Mouse (Mus musculus) kidney, adult 11 months (tissue): Measurements from ENCODE around the gene Vdac1.

ENCODE experiments used
- DNase-seq: peaks from one replicate; pipeline ENCODE4 v3.0.0; 2022

Vdac1 gene

GRCm38 (mm10) chr11:52360471-52361277 lies at the start of gene Vdac1:
Gene Vdac1 (plus strand): TSS chr11:52360860.
- DNase-seq, result peak; percentile 88

- DNase-seq, result no peak
Measured at GRCm38 (mm10) chr11:52314102-52314793, 46.4 kb upstream of the Vdac1 start.

GRCm38 (mm10) chr11:52318445-52318844 lies 42.2 kb upstream of the Vdac1 start:
- DNase-seq, result no peak

- no peak for DNase-seq
Measured at GRCm38 (mm10) chr11:52319664-52320063, 41.0 kb upstream of the Vdac1 start.

GRCm38 (mm10) chr11:52320529-52320928 lies 40.1 kb upstream of the Vdac1 start:
- DNase-seq, result no peak

- no peak for DNase-seq
Measured at GRCm38 (mm10) chr11:52321540-52321939, 39.1 kb upstream of the Vdac1 start.

GRCm38 (mm10) chr11:52324442-52325367 lies 36.0 kb upstream of the Vdac1 start:
- no peak for DNase-seq

GRCm38 (mm10) chr11:52327313-52327712 lies 33.3 kb upstream of the Vdac1 start:
- DNase-seq, result no peak

GRCm38 (mm10) chr11:52332421-52333118 lies 28.1 kb upstream of the Vdac1 start:
- peak; percentile 85 for DNase-seq

- peak; percentile 78 for DNase-seq
Measured at GRCm38 (mm10) chr11:52333616-52334015, 27.0 kb upstream of the Vdac1 start.

GRCm38 (mm10) chr11:52335263-52335662 lies 25.4 kb upstream of the Vdac1 start:
- DNase-seq, result no peak

- no peak for DNase-seq
Measured at GRCm38 (mm10) chr11:52335924-52336323, 24.7 kb upstream of the Vdac1 start.

GRCm38 (mm10) chr11:52337651-52338295 lies 22.9 kb upstream of the Vdac1 start:
- no peak for DNase-seq

GRCm38 (mm10) chr11:52338351-52338750 lies 22.3 kb upstream of the Vdac1 start:
- DNase-seq, result no peak

GRCm38 (mm10) chr11:52339098-52339497 lies 21.6 kb upstream of the Vdac1 start:
- no peak for DNase-seq

- no peak for DNase-seq
Measured at GRCm38 (mm10) chr11:52339512-52339911, 21.1 kb upstream of the Vdac1 start.

- no peak for DNase-seq
Measured at GRCm38 (mm10) chr11:52340123-52340864, 20.4 kb upstream of the Vdac1 start.

GRCm38 (mm10) chr11:52341001-52341400 lies 19.7 kb upstream of the Vdac1 start:
- no peak for DNase-seq

GRCm38 (mm10) chr11:52341476-52341875 lies 19.2 kb upstream of the Vdac1 start:
- DNase-seq, result no peak

GRCm38 (mm10) chr11:52342296-52342695 lies 18.4 kb upstream of the Vdac1 start:
- no peak for DNase-seq

GRCm38 (mm10) chr11:52343162-52343561 lies 17.5 kb upstream of the Vdac1 start:
- DNase-seq, result peak; percentile 66
